ENCODE assay signal across 8 mouse cellular contexts in genomic region chr1:192078406-192078805, GRCm38 (mm10). TPM values are rescaled to one million over a fixed set of nuclear protein-coding genes. Genes with fewer than 3 reads are reported as not detected.
DNase-seq lines count a peak whose midpoint lies in the region; ATAC-seq lines count a peak whose summit lies in the region.

No protein-coding gene starts in this region.

- H3K27me3 ChIP-seq in liver, embryonic 16.5 days (ENCODE audit: control insufficient read depth, insufficient read depth, low read depth, low read length), result no peaks in the 10 kb centered on the region

- peak; percentile 31; the same call in 1 of the 2 replicates for ATAC-seq in frontal cortex, adult (ENCODE audit: low TSS enrichment)
- ATAC-seq in activated CD4-positive, CD25-positive, alpha-beta regulatory T cell, adult 4 months, result peak; percentile 84
- peak; percentile 55 for ATAC-seq in liver, embryonic 16.5 days (ENCODE audit: low read depth)

- no peak overlapping the region for H3K4me3 ChIP-seq in liver, embryonic 16.5 days (ENCODE audit: low read depth, low read length)

- peaks cover 17% of the 10 kb centered on the region for H3K4me1 ChIP-seq in liver, embryonic 16.5 days (ENCODE audit: control insufficient read depth, low read depth, low read length)

- H3K27ac ChIP-seq in liver, embryonic 16.5 days (ENCODE audit: low read length), result 0 out of 2 replicates have a peak overlapping the region, but pooled peaks have one; percentile 14

- H3K4me2 ChIP-seq in liver, embryonic 16.5 days (ENCODE audit: low read depth, low read length), result no peak overlapping the region

- intact Hi-C loops in heart, postnatal 10 days (cut with DNase I), result no loop called here

- WGBS in liver, embryonic 16.5 days (ENCODE audit: insufficient replicate concordance), result 12% methylated on average over 3 of the region's 3 CpGs

- peaks cover 5% of the 10 kb centered on the region for H3K36me3 ChIP-seq in liver, embryonic 16.5 days (ENCODE audit: control insufficient read depth, insufficient read depth)

- peaks cover 5% of the 10 kb centered on the region; the same call in 1 of the 2 replicates for H3K9me3 ChIP-seq in liver, embryonic 16.5 days (replicated peaks; ENCODE audit: control insufficient read depth, low read length)

- no peak overlapping the region for H3K9ac ChIP-seq in liver, embryonic 16.5 days (ENCODE audit: low read depth, low read length)

- no peak for DNase-seq in frontal cortex, postnatal 36 days (ENCODE audit: low spot score in 2 of 2)
- peak; percentile 75 to 80 for DNase-seq in heart, postnatal 10 days
- DNase-seq in spleen, postnatal 36 days (ENCODE audit: low spot score in 2 of 2), result peak; percentile 86 to 87
- no peak for DNase-seq in c-Kit-positive CD71-positive TER-119-positive erythroid progenitor cells, embryonic 14.5 days (ENCODE audit: low spot score)
- DNase-seq in cerebellum, adult 8-10 months, result no peak

RNA-seq across cellular contexts. Expression of gene Traf5, which starts 14.0 kb away (rescaled TPM):
- polyA plus RNA-seq in activated CD4-positive, CD25-positive, alpha-beta regulatory T cell, adult 4 months (2017; shearing (Covaris generic)), result 10 to 100 TPM; 54.1 to 58.9 TPM
- total RNA-seq in heart, postnatal 10 days (2021), result 10 to 100 TPM in 1 of 2 experiments, 1 to 10 TPM in 1; 8.6 to 11.7 TPM
- polyA plus RNA-seq in liver, embryonic 16.5 days (2015; fragmentation: Nextera tagmentation; extraction: Ambion mirVana), result 4.9 and 5.3 TPM in 2 replicates

RNA-seq across cellular contexts. Expression of gene Rcor3, which starts 59.5 kb away (rescaled TPM):
- 10 to 100 TPM; 16.0 to 17.8 TPM for polyA plus RNA-seq in activated CD4-positive, CD25-positive, alpha-beta regulatory T cell, adult 4 months (2017; shearing (Covaris generic))
- total RNA-seq in heart, postnatal 10 days (2021), result 10 to 100 TPM; 44.2 TPM
- 7.0 and 8.6 TPM in 2 replicates for polyA plus RNA-seq in liver, embryonic 16.5 days (2015; fragmentation: Nextera tagmentation; extraction: Ambion mirVana)

Comparison
In these comparisons a context has a peak if more than half of its experiments do, and no peak if none do; other contexts are left out.
1. ATAC-seq: peak in every context shown above with its lines; median percentile 84 in activated CD4-positive, CD25-positive, alpha-beta regulatory T cell, adult 4 months; 55 in liver, embryonic 16.5 days; 31 in frontal cortex, adult.
2. DNase-seq: peak in heart, postnatal 10 days (2 of 2) and spleen, postnatal 36 days (2 of 2); none in frontal cortex, postnatal 36 days (0 of 2), c-Kit-positive CD71-positive TER-119-positive erythroid progenitor cells, embryonic 14.5 days (single experiment) and cerebellum, adult 8-10 months (single experiment).